Mouse (Mus musculus): Measurements from ENCODE around the gene Gapdhs. TPM values are rescaled to one million over a fixed set of nuclear protein-coding genes. Genes with fewer than 3 reads are reported as not detected.
A peak's percentile ranks its signal among the peaks of the same experiment; 100 is the strongest.
"Not testable (repeated sequence)": the region's sequence is repeated elsewhere in the genome, so short reads cannot be mapped to it uniquely, and the experiment has no call there.

Gapdhs gene
- not detected for total RNA-seq (2021)
- long read RNA-seq, partial matches to known transcripts, result 0 of 13 reads
- long read RNA-seq, other reads (novel, unspliced or antisense), result 13 of 13 reads

- DNase-seq (ENCODE audit: low spot score in 2 of 2), result not testable (repeated sequence)
Observed at GRCm38 (mm10) chr7:30743617-30744016, at the start of gene Gapdhs. Gapdhs (minus strand) TSS chr7:30743681.

DNA sequence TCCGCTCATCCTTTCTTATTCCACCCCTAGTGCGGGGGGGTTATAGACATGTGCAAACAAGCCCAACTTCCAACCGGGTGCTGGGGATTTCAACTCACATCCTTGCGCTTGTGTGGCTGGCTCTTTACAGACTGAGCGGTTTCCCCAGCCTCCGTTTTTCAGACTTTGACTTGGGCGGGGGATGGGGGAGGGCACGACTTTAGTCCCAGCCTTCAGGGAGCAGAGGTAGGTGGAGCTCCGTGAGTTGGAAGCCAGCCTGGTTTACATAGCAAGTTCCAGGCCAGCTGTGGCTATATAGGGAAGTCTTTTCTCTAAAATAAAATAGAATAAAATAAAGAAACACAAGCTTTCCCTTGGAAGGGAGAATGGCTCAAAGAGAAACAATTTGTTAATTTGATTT is 48.4 kb upstream of the Gapdhs start:
- no peak for DNase-seq (ENCODE audit: low spot score in 2 of 2)

GRCm38 (mm10) chr7:30790141-30790540 is 46.7 kb upstream of the Gapdhs start:
- DNase-seq (ENCODE audit: low spot score in 2 of 2), result no peak

- no peak for DNase-seq (ENCODE audit: low spot score in 2 of 2)
Observed at GRCm38 (mm10) chr7:30787377-30788022, 44.0 kb upstream of the Gapdhs start, which contains the start of gene Krtdap. Krtdap (plus strand) TSS chr7:30787896.

DNA sequence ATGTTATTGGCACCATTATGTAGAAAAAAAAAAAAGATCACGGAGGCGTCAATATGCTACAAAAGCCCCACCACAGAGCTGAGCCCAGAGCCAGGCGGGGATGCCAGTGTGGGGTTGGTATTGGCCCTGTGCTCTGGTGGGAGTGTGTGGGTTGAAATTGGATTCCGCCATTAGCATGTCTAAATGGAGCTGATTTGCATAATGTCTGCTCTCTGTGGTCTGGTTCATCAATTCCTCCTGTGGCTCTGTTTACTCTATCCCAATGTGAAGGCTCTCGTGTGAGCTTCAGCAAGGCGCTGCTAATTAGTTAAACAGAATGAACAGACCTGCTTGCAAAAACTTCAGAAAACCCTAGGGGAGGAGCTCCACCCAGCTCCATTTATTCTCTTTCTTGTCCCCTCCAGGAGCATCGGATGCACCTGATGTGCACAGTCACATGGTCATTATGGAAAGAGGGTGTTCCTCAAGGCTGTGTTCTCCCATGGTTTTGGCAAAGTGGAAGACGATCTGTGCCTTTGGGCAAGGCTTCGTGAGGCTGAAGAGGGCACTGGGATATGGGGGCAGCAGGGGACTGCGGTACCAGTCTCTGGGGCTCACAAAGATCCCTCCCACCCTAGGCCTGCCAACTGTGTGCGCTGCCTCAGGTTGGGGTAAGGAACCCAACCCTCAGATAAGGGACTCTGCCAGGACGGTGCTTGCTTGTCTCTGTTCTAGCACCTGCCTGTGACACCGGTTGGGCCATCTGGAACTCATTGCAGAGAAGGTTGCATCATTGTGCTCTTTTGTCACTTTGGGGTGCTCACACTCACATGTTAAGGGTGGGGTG is 42.5 kb upstream of the Gapdhs start:
- DNase-seq (ENCODE audit: low spot score in 2 of 2), result peak; percentile 44 to 61

DNA sequence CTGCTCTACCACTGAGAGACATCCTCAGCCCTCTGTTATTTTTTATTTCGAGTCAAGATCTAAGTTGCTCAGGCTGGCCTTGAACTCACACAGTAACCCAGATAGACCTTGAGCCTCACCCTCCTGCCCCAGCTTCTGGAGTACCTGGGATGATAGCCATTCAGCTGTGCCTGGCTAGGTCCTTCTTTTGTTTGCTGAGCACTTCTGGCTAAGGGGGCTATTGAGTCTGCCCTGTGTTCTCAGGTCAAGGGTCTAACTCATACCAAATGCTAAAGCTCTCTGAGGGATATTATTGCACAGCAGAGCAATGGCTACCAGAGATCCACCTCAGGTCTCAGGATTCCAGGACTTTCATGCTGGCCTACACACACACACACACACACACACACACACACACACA is 41.7 kb upstream of the Gapdhs start:
- DNase-seq (ENCODE audit: low spot score in 2 of 2), result no peak

DNA sequence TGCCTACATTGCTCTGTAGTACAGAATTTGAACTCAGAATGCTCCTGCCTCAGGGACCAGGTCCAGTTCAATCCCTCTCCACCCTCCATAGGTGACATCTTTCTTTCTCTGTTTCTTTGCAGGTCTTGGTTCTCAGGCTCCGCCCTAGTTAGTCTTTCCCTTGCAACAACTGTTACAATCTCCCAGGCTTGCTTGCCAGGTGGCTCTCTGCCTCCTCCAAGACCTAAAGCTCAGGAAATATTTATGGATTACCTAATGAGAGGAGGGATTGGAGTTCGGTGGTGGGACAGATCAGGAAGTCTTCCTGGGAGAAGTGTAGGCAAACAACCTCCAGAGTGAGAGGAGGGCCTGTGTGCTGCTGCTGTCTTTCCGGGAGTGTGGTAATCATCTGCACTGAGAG is 39.2 kb upstream of the Gapdhs start:
- no peak for DNase-seq (ENCODE audit: low spot score in 2 of 2)

DNA sequence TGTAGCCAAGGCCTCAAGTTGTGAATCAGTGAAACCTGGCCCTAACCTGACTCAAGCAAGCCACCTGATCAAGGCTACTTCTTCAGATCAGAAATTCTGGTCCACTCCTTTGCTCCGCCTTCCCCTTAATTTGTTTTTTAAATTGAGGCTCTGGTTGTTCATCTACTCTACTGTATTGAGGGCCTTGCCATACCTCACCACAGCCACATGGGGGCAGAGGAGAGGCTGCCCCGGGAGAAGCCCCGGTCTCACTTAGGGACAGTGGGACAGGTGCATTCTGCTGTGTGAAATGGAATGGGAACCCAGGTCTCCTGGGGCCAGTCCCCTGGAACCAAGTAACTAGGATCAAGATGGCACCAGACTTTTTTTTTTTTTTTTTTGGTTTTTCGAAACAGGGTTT is 38.3 kb upstream of the Gapdhs start:
- no peak for DNase-seq (ENCODE audit: low spot score in 2 of 2)

- no peak for DNase-seq (ENCODE audit: low spot score in 2 of 2)
Observed at GRCm38 (mm10) chr7:30777911-30778310, 34.4 kb upstream of the Gapdhs start.

DNA sequence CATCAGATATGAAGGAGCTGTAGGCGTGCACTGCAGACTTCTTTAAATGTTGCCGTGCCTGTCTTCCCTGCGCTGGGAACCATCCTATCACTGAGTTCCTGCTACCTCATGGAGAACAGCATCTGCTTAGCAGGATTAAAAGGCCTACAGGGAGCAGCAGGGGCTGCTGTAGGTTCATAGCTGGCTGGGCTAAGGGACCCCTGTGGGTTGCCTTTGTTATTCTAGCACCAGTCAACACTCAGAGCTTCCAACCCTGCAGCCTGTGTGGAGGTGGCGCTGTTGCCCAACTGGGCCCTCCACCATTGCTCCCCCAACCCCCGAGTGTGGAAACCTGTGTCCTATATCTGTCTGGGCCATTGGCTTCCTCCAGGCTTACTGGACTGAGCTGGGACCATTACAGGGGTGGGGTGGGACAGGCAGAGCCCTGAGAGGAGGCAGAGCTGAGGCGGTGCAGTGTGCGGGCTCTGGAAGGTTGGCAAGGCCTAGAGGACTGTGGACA is 33.6 kb upstream of the Gapdhs start:
- no peak for DNase-seq (ENCODE audit: low spot score in 2 of 2)

DNA sequence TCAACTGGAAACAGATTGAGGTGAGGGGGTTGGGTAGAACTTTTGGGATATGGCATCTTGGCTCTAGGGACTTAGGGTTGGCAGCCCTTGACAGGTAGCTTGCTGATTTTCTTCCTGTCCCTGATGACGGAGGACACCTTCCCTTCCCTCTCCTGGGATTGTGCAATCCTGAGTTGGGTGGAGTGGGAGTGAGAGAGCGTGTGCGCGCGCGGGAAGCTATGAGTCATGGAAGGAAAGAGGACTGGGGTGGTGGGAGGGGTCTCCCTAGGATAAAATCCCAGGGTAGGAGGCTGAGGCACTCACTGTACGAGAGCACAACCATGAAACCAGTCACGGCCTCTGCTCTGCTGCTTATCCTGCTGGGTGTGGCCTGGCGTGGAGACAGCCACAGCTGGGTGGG is 32.6 kb upstream of the Gapdhs start:
- no peak for DNase-seq (ENCODE audit: low spot score in 2 of 2)

- DNase-seq (ENCODE audit: low spot score in 2 of 2), result no peak
Observed at GRCm38 (mm10) chr7:30769236-30769635, 25.8 kb upstream of the Gapdhs start.

DNA sequence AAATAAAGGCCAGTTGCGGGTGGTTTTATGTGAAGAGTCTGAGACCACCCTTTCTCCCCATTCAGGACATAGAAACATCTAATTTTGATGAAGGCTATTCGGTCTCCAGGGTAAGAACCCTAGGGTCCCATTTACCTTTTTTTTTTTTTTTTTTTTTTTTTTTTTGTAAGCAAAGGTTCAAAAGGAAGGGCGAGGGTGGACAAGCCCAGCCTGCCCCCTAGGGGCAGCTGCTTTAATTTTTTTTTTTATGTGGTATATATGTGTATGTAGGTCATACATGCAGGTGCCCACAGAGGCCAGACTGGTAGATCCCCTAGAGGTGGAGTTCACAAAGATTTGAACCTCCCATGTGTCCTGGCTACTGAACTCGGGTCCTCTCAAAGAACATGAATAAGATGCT is 22.9 kb upstream of the Gapdhs start:
- no peak for DNase-seq (ENCODE audit: low spot score in 2 of 2)

GRCm38 (mm10) chr7:30765173-30765572 is 21.7 kb upstream of the Gapdhs start:
- no peak for DNase-seq (ENCODE audit: low spot score in 2 of 2)

DNA sequence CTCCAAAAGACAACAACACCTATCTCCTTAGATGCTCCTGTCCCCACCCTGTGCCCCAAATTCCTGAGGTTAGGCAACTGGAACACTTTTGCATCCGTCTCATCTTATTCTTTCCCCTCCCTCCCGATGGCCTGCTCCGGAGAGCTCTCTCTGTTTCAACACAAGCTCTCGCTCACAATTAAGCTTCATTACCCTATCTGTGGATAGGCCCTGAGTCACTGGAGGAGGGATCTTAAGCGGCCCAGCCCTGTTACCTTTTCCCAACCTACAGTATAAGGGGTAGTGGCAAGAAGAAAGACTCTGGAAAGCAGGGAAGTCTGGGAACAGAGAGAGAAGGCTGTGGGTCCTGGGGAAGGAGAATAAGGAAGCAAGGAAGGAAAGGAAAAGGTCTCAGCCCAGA is 20.0 kb upstream of the Gapdhs start, which contains the start of gene Dmkn:
TSS of gene Dmkn (plus strand) at position 301 of the 400 bp plus-strand sequence.
- DNase-seq (ENCODE audit: low spot score in 2 of 2), result no peak

DNA sequence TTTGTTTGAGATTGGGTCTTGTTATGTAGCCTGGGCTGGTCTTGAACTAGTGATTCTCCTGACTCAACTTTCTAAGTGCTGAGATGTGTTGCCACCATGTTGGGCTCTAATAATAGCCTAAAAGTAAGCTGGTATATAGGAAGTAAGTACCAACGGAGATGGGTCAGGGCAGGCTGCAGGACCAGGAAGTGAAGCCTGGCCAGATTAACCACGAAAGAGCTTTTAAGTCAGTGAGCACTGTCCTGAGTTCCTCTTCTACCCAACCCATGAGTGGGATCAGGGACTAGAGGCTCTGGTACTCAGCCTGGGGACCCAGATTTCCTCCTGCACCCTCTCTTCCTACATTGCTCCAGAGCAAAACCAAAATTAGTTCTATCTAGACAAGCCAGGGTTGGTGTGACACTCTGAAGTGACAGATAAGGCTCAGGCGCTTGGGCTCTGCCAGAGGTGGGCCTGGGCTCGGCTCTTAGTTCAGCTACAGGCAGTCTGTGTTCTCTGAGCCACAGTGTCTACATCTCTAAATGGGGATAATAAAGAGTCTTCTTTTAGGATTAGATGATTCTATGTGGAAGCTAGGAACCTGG is 18.4 kb upstream of the Gapdhs start:
- DNase-seq (ENCODE audit: low spot score in 2 of 2), result no peak

- DNase-seq (ENCODE audit: low spot score in 2 of 2), result peak; percentile 23 to 24
Observed at GRCm38 (mm10) chr7:30758853-30759252, 15.4 kb upstream of the Gapdhs start.

DNA sequence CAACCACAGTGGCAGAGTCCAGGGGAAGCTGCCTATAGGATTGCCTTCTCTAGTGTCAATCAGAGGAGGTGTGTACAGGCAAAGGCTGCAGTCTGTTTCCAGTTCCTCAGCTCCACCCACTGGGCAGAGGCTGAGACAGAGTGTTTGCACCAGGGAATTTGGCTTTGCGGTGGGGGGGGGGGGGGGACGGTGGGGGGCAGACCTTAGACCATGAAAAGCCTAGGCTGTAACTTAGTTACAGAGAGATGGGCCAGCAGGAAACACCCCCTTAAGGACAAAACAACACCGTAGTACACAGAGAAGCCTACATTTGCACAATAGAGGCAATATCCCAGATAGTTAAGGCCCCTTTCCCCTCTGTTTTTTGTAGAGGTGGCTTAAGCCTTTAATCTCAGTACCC is 13.5 kb upstream of the Gapdhs start:
- DNase-seq (ENCODE audit: low spot score in 2 of 2), result no peak

DNA sequence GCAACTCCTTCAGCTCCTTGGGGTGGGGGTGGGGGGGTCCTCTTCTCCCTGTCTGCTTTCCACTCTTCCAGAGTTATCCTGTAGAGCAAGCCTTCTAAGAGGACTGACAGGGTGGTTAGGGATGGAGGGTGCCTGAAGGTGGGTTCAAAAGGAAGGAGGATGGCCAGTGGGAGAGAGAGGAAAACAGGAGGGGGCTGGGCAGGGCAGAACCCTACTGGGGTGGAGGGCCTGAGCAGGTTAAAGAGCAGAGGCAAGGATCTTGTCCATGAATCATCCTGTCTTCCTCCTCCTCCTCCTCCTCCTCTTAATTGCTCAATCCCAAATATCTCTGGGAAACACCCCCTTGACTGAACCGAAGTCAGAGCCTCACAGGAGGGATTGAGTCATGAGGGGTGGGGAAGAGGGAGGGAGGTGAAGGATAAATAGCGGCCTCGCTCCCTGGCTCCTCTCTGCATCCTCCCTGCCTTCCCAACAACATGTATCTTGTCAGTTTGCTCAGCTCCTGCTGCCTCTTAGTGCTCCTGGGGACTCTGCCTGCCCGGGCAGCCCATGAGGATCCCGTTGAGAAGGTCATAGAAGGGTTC is 7.7 kb upstream of the Gapdhs start, which contains the start of gene Sbsn:
TSS of gene Sbsn (plus strand) at position 386 of the 584 bp plus-strand sequence.
- DNase-seq (ENCODE audit: low spot score in 2 of 2), result no peak

DNA sequence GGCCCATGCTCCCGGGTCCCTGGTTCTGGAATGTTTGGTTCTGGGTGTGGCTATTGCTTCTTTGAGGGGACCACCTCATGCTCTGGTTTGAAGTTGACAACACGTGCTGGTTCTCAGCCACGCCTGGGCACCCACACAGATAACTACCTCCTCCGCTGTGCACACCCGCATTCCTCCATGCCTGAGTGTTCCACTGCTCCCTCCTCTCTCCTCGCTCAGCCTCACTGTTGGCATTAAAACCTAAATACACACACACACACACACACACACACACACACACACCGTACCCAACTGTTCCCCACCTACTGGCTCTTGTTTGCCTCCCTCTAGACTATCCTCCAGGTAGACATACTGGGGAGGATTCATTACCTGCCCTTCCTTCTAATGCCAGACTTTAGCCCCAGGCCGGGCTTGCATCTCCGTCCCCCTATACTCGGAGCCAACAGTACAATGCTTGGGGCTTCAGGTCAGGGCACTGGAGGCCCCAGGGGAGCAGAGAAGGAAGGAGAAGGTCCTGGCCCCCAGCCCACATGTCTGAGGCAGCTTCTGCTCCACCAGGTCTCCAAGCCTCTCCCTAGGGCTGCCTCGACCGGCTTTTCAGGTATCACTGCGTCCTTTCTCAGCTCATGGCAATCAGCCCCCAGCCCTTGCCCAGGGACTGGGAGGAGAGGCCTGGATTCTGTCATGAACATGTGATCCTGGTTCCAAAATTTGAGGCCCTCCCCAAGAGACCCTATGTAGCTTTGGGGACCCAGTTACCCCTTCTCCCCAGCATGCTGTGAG is 6.5 kb upstream of the Gapdhs start:
- no peak for DNase-seq (ENCODE audit: low spot score in 2 of 2)
